Mouse (Mus musculus) heart, embryonic 13.5 days (tissue): ENCODE results near the gene Wnt5b. TPM values are rescaled to one million over a fixed set of nuclear protein-coding genes. Genes with fewer than 3 reads are reported as not detected.

ENCODE experiments used
- ATAC-seq: fragments of 200-750 bp; cut with Nextera tagmentation; 2 replicates; pipeline ENCODE4 v1.8.0; 2017; ENCODE audit warnings: moderate TSS enrichment; ENCODE audit not compliant: insufficient number of reproducible peaks, low FRiP score, low TSS enrichment; ENCODE audit errors: extremely low read depth
- H3K27ac ChIP-seq: fragments of 300-500 bp; sonication (generic); replicated peaks from 2 replicates; pipeline ENCODE4 v1.5.1; 2015; ENCODE audit warnings: moderate library complexity, mild to moderate bottlenecking, inconsistent platforms
- H3K27me3 ChIP-seq: fragments of 300-500 bp; sonication (generic); replicated peaks from 2 replicates; pipeline ENCODE4 v1.6.1; 2015; ENCODE audit warnings: mild to moderate bottlenecking, inconsistent platforms
- H3K36me3 ChIP-seq: fragments of 300-500 bp; sonication (generic); 2 replicates; pipeline ENCODE4 v1.6.1; 2015; ENCODE audit warnings: mild to moderate bottlenecking, inconsistent platforms
- H3K4me1 ChIP-seq: fragments of 300-500 bp; sonication (generic); 2 replicates; pipeline ENCODE4 v1.6.1; 2015; ENCODE audit warnings: inconsistent platforms
- H3K4me2 ChIP-seq: fragments of 300-500 bp; sonication (generic); 2 replicates; pipeline ENCODE4 v1.6.1; 2015; ENCODE audit warnings: inconsistent platforms, mild to moderate bottlenecking, moderate library complexity
- H3K4me3 ChIP-seq: fragments of 300-500 bp; sonication (generic); 2 replicates; pipeline ENCODE4 v1.5.1; 2015; ENCODE audit warnings: moderate library complexity, mild to moderate bottlenecking, inconsistent platforms
- H3K9ac ChIP-seq: fragments of 300-500 bp; sonication (generic); 2 replicates; pipeline ENCODE4 v1.6.1; 2015; ENCODE audit warnings: inconsistent platforms, mild to moderate bottlenecking, moderate library complexity
- H3K9me3 ChIP-seq: fragments of 300-500 bp; sonication (generic); 2 replicates; pipeline ENCODE4 v1.6.1; 2016; ENCODE audit warnings: inconsistent platforms
- WGBS: fragments of 180-500 bp; shearing (Covaris S2); methylation state at CpG from one replicate; pipeline ENCODE4 v1.1.7; 2015; ENCODE audit warnings: mixed read lengths; 5-methylcytosine and 5-hydroxymethylcytosine counted together
- polyA plus RNA-seq: library from polyadenylated mRNA; unstranded; fragments of >200 nt; fragmentation: Nextera tagmentation; extraction: Ambion mirVana; gene quantifications from 2 replicates; pipeline ENCODE4 v1.2.1, GENCODE M21; 2015

Wnt5b gene
- 6.3 and 8.2 TPM in 2 replicates for polyA plus RNA-seq

DNA sequence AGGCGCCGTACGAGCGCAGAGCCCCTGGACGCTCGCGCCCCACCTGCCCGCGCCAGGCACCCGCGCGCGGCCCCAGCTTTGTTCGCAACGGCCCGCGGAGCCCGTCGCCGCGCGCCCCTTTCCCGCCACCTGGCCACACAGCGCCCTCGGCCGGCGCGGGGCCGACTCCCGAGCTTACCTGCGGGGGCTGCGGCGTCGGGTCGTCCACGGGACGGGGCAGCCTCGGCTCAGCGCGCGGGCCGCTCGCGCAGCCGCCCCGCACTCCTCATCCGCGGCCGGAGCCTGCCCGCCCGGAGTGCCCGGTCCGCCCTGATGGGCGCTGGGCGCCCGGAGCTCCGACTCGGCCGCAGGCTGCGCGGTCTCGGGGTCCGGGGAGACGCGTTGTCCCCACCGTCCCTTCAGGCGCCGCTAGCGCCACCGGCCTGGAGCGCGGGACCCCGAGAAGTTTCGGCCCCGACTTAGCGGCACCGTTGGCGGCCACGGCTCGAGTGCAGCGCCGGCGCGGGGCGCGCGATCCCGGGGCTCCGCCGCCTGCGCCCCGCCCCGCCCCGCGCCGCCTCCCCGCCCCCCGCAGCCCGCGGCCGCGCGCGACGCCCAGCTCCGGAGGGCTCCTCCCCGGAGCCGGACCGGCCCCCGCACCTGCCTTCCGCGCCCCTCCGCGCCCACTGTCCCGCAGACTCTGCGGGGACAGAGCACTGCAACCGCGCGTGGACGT lies at the start of gene Wnt5b:
Gene Wnt5b, minus strand, starts transcription at position 545 of the 715 bp plus-strand sequence.
- H3K9me3 ChIP-seq = no peaks in the 10 kb centered on the region
- peak within 1 kb of the TSS; percentile 77 for H3K4me3 ChIP-seq
- ATAC-seq = peak; percentile 27; the same call in 1 of the 2 replicates
- peaks cover 17% of the 10 kb centered on the region for H3K4me1 ChIP-seq
- peak within 1 kb of the TSS; percentile 91 for H3K4me2 ChIP-seq
- H3K27me3 ChIP-seq = peaks cover 42% of the 10 kb centered on the region
- H3K27ac ChIP-seq = 0 out of 2 replicates have a peak within 1 kb of the TSS, but pooled peaks have one; percentile 40
- peak within 1 kb of the TSS; percentile 88 for H3K9ac ChIP-seq
- H3K36me3 ChIP-seq = no peaks in the 10 kb centered on the region
- under 1% methylated on average over 96 of the region's 120 CpGs for WGBS

DNA sequence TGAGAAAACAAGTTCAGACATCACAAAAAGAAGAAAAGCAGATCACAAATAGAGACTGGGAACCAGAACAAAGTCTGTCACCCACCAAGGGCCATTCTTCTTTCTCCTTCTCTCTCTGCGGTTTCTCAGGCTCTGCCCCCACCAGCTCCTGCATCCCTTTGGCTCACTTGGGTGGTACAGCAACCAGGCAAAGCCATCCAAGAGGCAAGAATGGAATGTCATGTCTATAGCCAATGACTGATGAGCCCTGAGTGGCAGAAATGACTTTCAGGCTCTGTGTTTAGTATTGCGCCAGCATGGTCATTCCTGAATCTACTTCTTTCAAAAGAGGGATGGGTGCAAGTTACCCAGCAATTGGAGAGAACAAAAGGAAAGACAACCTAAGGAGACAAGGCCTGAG lies 46.7 kb upstream of the Wnt5b start:
- Histone ChIP-seq H3K9ac (no peak overlapping the region), H3K27me3 (no peaks in the 10 kb centered on the region), H3K9me3 (no peaks in the 10 kb centered on the region), H3K4me3 (no peak overlapping the region), H3K27ac (no peak overlapping the region), H3K36me3 (peaks cover 10% of the 10 kb centered on the region; the same call in 1 of the 2 replicates), H3K4me1 (peaks cover 50% of the 10 kb centered on the region), H3K4me2 (no peak overlapping the region)
- ATAC-seq = no peak
- 73% methylated on average over 2 of the region's 2 CpGs for WGBS

DNA sequence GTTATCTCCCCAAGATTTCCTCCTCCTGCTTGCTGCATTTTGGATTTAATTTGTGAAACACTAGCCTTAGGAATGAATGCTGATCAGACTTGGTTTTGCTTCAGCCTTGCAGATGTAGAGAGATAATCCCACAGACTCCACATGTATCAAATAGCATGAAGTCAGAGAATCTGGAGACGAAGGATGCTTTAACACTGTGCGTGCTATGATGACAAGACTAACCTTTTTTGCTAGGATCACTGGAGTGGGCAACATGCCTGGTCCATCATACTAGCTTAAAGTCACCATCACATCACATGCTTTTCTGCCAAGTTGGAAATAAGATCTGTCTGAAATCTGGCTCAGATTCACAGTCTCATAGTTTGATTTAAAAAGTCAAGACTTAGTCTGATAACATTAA lies 43.8 kb upstream of the Wnt5b start:
- no peak for ATAC-seq
- WGBS = 71% methylated on average over 2 of the region's 2 CpGs
- Histone ChIP-seq H3K4me3 (no peak overlapping the region), H3K36me3 (peaks cover 4% of the 10 kb centered on the region; the same call in 1 of the 2 replicates), H3K27ac (0 out of 2 replicates have a peak overlapping the region, but pooled peaks have one; percentile 17), H3K4me2 (no peak overlapping the region), H3K27me3 (no peaks in the 10 kb centered on the region), H3K4me1 (peaks cover 76% of the 10 kb centered on the region), H3K9ac (no peak overlapping the region), H3K9me3 (no peaks in the 10 kb centered on the region)

DNA sequence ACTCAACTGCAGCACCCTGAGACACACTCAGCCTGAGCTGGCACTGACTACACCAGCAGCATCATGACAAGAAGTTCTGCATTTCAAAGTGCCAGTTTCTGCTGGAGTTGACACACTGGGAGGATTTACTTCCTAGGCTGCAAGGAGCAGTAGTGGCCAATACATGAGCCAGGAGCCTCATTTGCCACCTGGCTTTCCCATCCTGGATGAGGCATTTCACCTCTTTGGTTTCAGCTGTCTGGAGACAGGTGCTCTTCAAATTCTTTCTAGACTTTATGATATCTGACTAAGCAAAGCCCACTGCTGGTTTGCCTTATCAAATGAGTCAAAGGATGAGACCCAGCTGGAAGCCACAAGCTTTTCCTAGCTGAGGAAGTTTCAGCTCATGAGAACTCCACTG lies 43.3 kb upstream of the Wnt5b start:
- Histone ChIP-seq H3K4me1 (peaks cover 76% of the 10 kb centered on the region), H3K4me2 (no peak overlapping the region)
- ATAC-seq = no peak

DNA sequence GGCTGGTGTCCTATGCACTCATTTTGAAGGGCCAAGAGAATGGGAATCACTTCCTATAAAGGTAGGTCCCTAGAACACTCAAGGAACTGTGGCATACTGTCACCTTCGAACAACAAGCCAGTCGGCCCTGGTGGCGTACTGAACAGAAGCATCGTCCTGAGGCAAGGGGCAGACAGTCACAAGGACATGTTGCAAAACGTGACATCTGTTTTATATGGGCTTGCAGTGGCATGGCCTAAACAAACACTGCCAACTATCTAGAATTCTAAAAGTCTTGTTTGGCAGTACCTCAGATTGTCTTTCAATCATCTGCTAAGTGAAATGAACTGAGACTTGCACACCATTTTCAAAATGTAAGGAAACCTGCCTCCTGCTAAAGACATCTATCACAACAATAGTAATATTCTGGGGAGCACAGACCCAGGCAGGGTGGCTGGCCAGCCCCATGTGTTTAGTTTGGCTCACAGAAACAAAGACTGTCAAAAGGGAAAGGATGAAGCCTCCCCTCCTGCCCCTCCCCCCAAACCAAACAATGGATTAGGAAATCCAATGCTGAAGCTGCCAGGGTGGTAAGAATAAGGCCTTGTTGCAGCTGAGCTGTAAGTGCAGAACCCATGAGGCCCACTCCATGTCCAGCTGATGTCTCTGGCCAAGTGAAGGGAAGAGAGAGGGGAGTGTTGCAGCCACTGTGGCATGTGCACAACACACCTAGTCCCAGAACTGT lies 41.7 kb upstream of the Wnt5b start:
- no peak for ATAC-seq
- Histone ChIP-seq H3K27ac (peak overlapping the region; percentile 63), H3K4me2 (no peak overlapping the region), H3K36me3 (peaks cover 3% of the 10 kb centered on the region; the same call in 1 of the 2 replicates), H3K27me3 (no peaks in the 10 kb centered on the region), H3K4me3 (no peak overlapping the region), H3K4me1 (peaks cover 73% of the 10 kb centered on the region), H3K9ac (no peak overlapping the region), H3K9me3 (no peaks in the 10 kb centered on the region)
- 67% methylated on average over 5 of the region's 5 CpGs for WGBS

More for the DNA sequence above, 43.3 kb upstream of the Wnt5b start:
- Histone ChIP-seq H3K27ac (no peak overlapping the region), H3K27me3 (no peaks in the 10 kb centered on the region), H3K9ac (no peak overlapping the region), H3K4me3 (no peak overlapping the region), H3K36me3 (peaks cover 4% of the 10 kb centered on the region; the same call in 1 of the 2 replicates), H3K9me3 (no peaks in the 10 kb centered on the region)

DNA sequence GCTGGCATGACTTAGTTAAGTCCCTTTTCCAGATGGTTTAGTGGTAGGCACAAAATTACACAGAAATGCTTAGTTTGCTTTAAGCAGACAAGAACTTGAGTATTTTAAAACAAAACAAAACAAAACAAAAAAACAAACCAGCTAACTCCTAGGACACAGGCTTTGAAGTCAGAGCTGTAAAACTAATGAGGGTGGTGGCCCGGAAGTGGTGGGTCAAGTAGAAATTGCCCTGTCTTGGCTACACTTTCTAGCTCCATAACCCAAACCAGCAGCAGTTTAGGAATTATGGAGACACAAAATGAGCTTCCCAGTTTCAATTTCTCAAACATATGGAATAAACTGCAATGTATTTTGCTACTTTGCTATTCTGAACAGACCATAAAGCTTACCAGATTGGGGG lies 39.9 kb upstream of the Wnt5b start:
- H3K36me3 ChIP-seq = peaks cover 3% of the 10 kb centered on the region; the same call in 1 of the 2 replicates
- peaks cover 59% of the 10 kb centered on the region for H3K4me1 ChIP-seq
- H3K9ac ChIP-seq = no peak overlapping the region
- H3K27ac ChIP-seq = no peak overlapping the region
- H3K9me3 ChIP-seq = no peaks in the 10 kb centered on the region
- no peak overlapping the region for H3K4me3 ChIP-seq
- 71% methylated on average over 1 of the region's 1 CpGs for WGBS
- H3K27me3 ChIP-seq = no peaks in the 10 kb centered on the region
- H3K4me2 ChIP-seq = no peak overlapping the region
- no peak for ATAC-seq

DNA sequence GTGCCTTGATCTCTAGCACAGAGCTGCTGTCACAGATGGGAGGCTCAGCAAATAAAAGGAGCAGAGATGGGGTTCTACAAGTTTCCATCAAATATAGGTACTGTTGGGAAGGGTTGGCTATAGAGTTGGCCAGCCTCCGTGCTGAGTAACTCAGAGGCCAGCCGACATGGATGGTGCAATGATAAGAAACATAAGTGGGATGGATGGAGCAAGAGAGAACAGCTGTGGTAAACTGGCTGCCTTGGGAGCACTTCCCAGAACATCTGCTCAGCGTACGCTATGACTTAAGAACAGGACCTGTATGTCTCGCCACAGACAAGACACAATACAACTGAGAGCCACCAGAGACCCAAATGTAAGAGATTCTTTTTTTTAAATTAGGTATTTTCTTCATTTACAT lies 39.0 kb upstream of the Wnt5b start:
- no peaks in the 10 kb centered on the region for H3K27me3 ChIP-seq
- no peak overlapping the region for H3K9ac ChIP-seq
- H3K4me3 ChIP-seq = no peak overlapping the region
- no peak for ATAC-seq
- H3K27ac ChIP-seq = no peak overlapping the region
- H3K36me3 ChIP-seq = peaks cover 3% of the 10 kb centered on the region; the same call in 1 of the 2 replicates
- H3K9me3 ChIP-seq = no peaks in the 10 kb centered on the region
- no peak overlapping the region for H3K4me2 ChIP-seq
- 71% methylated on average over 5 of the region's 5 CpGs for WGBS
- H3K4me1 ChIP-seq = peaks cover 58% of the 10 kb centered on the region

DNA sequence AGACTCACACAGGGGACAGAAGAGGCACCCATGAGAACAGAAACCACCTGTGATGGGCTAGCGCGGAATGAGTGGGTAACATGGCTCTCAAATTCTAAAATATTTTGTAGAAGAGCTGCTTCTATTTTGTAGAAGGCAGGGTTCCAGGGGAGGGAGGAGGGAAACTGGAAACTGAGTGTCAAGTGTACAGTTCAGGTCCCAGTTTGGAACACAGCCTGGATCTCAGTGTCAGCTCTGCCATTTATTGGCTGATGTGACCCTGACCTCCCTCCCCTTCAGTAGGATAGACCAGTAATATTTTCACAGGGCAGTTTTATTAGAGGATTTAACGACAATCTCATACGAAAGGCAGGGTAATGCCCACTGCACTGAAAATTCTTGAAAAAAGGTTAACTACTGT lies 32.6 kb upstream of the Wnt5b start:
- H3K4me2 ChIP-seq = no peak overlapping the region
- WGBS = 94% methylated on average over 4 of the region's 4 CpGs
- H3K27me3 ChIP-seq = no peaks in the 10 kb centered on the region
- peaks cover 35% of the 10 kb centered on the region for H3K36me3 ChIP-seq
- ATAC-seq = no peak
- H3K9ac ChIP-seq = no peak overlapping the region
- no peak overlapping the region for H3K27ac ChIP-seq
- H3K4me3 ChIP-seq = no peak overlapping the region
- no peaks in the 10 kb centered on the region for H3K9me3 ChIP-seq
- peaks cover 27% of the 10 kb centered on the region for H3K4me1 ChIP-seq

DNA sequence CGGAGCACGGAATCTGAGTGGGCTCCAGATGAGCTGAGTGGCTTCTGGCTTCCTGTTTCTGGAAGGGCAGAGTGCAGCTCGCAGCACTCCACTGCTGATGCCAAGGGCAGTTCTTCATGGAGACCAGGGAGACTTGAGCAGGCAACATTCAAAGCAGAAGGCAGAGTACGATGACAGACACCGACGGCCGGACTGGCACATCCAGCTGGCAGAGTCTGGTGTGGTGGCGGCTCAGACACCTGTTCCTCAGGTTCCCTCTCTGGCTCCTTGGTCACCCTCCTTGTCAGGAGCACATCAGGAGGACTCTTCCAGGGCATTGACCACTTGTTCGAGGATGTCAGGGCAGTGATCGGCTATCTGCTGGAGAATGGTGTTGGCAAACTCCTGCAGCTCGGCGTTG lies 31.2 kb upstream of the Wnt5b start:
- peaks cover 33% of the 10 kb centered on the region for H3K4me1 ChIP-seq
- no peak overlapping the region for H3K4me3 ChIP-seq
- 87% methylated on average over 12 of the region's 12 CpGs for WGBS
- no peaks in the 10 kb centered on the region for H3K27me3 ChIP-seq
- no peaks in the 10 kb centered on the region for H3K9me3 ChIP-seq
- ATAC-seq = no peak
- peaks cover 35% of the 10 kb centered on the region for H3K36me3 ChIP-seq
- no peak overlapping the region for H3K9ac ChIP-seq
- H3K27ac ChIP-seq = no peak overlapping the region
- no peak overlapping the region for H3K4me2 ChIP-seq

DNA sequence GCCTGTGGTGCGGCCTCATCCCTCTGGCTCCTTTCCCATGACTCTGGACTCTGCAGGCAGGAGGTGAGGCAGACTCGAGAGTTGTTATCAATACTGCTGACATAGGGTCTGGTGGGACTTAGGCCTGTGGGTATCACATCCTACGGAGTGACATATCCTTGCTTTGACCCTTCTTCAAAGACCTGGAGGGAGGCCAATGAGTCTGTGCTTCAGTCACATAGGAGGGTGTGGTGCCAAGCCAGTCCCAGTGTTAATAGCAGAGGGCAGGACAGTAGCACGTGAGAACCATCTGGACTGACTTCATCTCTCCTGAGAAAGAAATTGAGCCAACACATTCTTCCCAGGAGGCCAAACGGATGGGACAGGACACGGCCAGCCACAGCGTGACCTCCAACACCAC lies 28.1 kb upstream of the Wnt5b start:
- no peak overlapping the region for H3K4me2 ChIP-seq
- H3K4me3 ChIP-seq = no peak overlapping the region
- H3K9ac ChIP-seq = no peak overlapping the region
- H3K27me3 ChIP-seq = no peaks in the 10 kb centered on the region
- no peaks in the 10 kb centered on the region for H3K9me3 ChIP-seq
- peaks cover 26% of the 10 kb centered on the region for H3K4me1 ChIP-seq
- peak overlapping the region; percentile 66 for H3K27ac ChIP-seq
- H3K36me3 ChIP-seq = peaks cover 40% of the 10 kb centered on the region
- ATAC-seq = 0 out of 2 replicates have a peak, but pooled peaks have one; percentile 18
- WGBS = 25% methylated on average over 7 of the region's 7 CpGs

DNA sequence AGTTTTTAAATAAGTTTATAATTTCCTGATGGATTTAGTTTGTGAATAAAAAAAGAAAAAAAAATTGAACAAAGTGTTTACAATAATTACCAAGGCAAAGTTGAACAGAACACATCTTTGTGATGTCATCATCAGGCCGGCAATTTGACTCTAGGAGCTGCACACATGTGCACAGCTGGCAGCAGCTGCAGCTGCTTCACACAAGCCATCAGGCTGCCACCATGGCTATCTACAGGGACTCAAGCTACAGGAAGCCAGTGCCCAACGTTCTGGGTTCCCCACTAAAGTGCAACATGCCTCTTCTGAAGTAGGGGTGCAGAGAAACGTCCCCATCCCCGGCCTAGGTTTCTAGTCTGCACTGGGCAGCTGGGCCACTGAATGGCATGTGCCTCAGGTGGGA lies 26.6 kb upstream of the Wnt5b start:
- Histone ChIP-seq H3K4me1 (peaks cover 32% of the 10 kb centered on the region), H3K4me3 (no peak overlapping the region), H3K4me2 (no peak overlapping the region), H3K9me3 (no peaks in the 10 kb centered on the region), H3K36me3 (peaks cover 40% of the 10 kb centered on the region), H3K27ac (no peak overlapping the region), H3K27me3 (no peaks in the 10 kb centered on the region), H3K9ac (no peak overlapping the region)
- 72% methylated on average over 4 of the region's 4 CpGs for WGBS
- no peak for ATAC-seq
